Mouse (Mus musculus) spleen, postnatal 36 days (tissue): Measurements from ENCODE around the gene Pxn.
"Not testable (repeated sequence)": the region's sequence is repeated elsewhere in the genome, so short reads cannot be mapped to it uniquely, and the experiment has no call there.

ENCODE experiments used
- DNase-seq, 2 experiments: peaks; one replicate each; pipeline ENCODE4 v3.0.0; 2022; ENCODE audit warnings: low spot score in 2 of 2, mixed read lengths in 1 of 2

Pxn gene

GRCm38 (mm10) chr5:115486726-115487125, 19.8 kb upstream of the Pxn start:
- DNase-seq: no peak

- DNase-seq: no peak
These were observed 19.1 kb upstream of the Pxn start for GRCm38 (mm10) chr5:115487353-115487752.

- DNase-seq: no peak
These were observed 18.4 kb upstream of the Pxn start for GRCm38 (mm10) chr5:115487942-115488580.

GRCm38 (mm10) chr5:115488841-115489698, 17.4 kb upstream of the Pxn start:
- DNase-seq: peak; percentile 80 to 85

GRCm38 (mm10) chr5:115489699-115490637, 16.5 kb upstream of the Pxn start:
- peak; percentile 81 to 85 for DNase-seq

GRCm38 (mm10) chr5:115490638-115491000, 15.9 kb upstream of the Pxn start:
- no peak for DNase-seq

GRCm38 (mm10) chr5:115491076-115491475, 15.4 kb upstream of the Pxn start:
- DNase-seq: no peak

GRCm38 (mm10) chr5:115491771-115492322, 14.6 kb upstream of the Pxn start:
- peak; percentile 46 to 51 for DNase-seq

- no peak for DNase-seq
These were observed 13.7 kb upstream of the Pxn start for GRCm38 (mm10) chr5:115492711-115493335.

- DNase-seq: no peak
These were observed 13.0 kb upstream of the Pxn start for GRCm38 (mm10) chr5:115493441-115493840.

GRCm38 (mm10) chr5:115495618-115496017, 10.9 kb upstream of the Pxn start:
- not testable (repeated sequence) for DNase-seq

- no peak for DNase-seq
These were observed 9.4 kb upstream of the Pxn start for GRCm38 (mm10) chr5:115497033-115497432.

- DNase-seq: no peak
These were observed 7.9 kb upstream of the Pxn start for GRCm38 (mm10) chr5:115498307-115499240.

GRCm38 (mm10) chr5:115500383-115500935, 6.0 kb upstream of the Pxn start:
- DNase-seq: peak in 1 of 2 experiments; percentile 54

- DNase-seq: no peak
These were observed 3.4 kb upstream of the Pxn start for GRCm38 (mm10) chr5:115503035-115503434.

- not testable (repeated sequence) for DNase-seq
These were observed 859 bp upstream of the Pxn start for GRCm38 (mm10) chr5:115505617-115506016.

GRCm38 (mm10) chr5:115507267-115507980, 948 bp downstream of the Pxn start:
- DNase-seq: no peak

GRCm38 (mm10) chr5:115507981-115508858, 1.7 kb downstream of the Pxn start:
- no peak for DNase-seq
